Mouse (Mus musculus): Measurements from ENCODE around the gene Cxcr4. TPM values are rescaled to one million over a fixed set of nuclear protein-coding genes. Genes with fewer than 3 reads are reported as not detected.

Cxcr4 gene
- total RNA-seq, 1 experiment from 2014 or later: 110 TPM

DNA sequence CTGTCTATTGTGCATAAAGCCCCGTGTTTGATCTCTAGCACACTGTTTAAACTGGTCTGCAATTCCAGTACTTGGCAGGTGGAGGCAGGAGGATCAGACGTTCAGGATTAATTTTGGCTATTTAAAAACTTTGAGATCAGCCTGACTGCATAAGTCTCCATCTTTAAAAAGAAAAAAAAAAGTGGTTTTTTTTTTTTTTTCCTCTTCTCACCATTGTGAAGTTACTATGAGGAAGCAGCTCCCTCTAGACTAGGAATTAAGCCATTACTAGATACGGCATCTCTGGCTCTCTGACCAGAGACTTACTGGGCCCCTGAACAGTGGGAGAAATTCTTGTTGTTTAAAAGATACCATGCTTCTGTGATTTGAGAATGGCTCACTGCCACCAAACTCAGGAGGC lies 49.5 kb downstream of the Cxcr4 start:
- ATAC-seq (replicated peaks; ENCODE audit: low read depth, poor library complexity, severe bottlenecking): peak; percentile 26; the same call in 1 of the 2 replicates

DNA sequence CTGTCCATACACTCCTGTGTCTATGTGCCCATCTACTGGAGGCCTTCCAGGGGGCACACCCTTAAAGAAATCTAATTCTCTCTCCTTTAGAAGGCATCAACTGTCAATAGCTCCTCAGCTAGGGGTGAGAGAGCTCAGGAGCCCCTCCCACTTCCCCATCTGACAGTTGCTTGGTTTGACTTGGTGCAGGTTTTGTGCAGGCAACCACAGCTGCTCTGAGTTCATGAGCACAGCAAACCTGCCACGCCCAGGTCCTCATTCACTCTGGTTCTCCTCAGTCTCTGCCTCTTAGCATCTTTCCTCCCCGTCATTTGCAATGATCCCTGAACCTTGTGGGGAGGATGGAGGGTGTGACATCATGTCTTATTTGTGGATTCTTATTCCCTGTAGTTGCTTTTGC lies 51.9 kb downstream of the Cxcr4 start:
- ATAC-seq (replicated peaks; ENCODE audit: low read depth, poor library complexity, severe bottlenecking): peak; percentile 78

- no peak for ATAC-seq (replicated peaks; ENCODE audit: low read depth, poor library complexity, severe bottlenecking)
Observed at GRCm38 (mm10) chr1:128539555-128539954, 52.5 kb downstream of the Cxcr4 start.

Other genes with a start within 250 kb of the Cxcr4 start
- gene Mcm6, start 232.6 kb downstream of the Cxcr4 start, total RNA-seq (2017): 502 and 518 TPM in 2 replicates
- gene Dars, start 174.9 kb downstream of the Cxcr4 start, total RNA-seq (2017): 292 TPM in 2 replicates